Mouse (Mus musculus) CD4-positive, CD25-positive, alpha-beta regulatory T cell, adult 2 months (primary cell): ENCODE measurements at regions not wholly inside any gene's neighbourhood (a gene's known extent, or its start where the extent isn't known, plus 50 kb on each side); places are given as distances from the start of the nearest gene placed in this dataset.
A peak's percentile ranks its signal among the peaks of the same experiment; 100 is the strongest.
"Not testable (repeated sequence)": the region's sequence is repeated elsewhere in the genome, so short reads cannot be mapped to it uniquely, and the experiment has no call there.

Experiments used
- DNase-seq: peaks from one replicate; pipeline ENCODE4 v3.0.0-alpha.2; 2012; ENCODE audit warnings: low read depth, low spot score

DNA sequence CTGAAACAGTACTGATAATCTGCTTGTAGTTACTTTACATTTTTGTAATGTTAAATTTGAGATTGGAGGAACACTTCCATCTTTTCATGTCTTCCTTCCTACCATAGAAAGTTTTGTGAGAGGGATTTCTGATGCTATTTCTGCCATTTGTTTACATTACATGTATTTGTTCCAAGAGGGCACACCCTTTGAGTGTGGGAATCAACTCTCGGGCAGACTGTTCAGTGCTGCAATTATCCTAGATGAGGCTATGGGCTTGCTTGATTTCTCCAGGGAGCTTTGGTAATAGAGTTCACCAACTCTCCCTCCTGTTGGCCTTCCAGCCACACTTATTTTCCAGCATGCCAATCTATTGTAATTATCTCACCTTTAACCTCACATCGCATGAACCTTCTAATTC lies 52.4 kb downstream of the Gm13691 start:
- DNase-seq, result no peak

DNA sequence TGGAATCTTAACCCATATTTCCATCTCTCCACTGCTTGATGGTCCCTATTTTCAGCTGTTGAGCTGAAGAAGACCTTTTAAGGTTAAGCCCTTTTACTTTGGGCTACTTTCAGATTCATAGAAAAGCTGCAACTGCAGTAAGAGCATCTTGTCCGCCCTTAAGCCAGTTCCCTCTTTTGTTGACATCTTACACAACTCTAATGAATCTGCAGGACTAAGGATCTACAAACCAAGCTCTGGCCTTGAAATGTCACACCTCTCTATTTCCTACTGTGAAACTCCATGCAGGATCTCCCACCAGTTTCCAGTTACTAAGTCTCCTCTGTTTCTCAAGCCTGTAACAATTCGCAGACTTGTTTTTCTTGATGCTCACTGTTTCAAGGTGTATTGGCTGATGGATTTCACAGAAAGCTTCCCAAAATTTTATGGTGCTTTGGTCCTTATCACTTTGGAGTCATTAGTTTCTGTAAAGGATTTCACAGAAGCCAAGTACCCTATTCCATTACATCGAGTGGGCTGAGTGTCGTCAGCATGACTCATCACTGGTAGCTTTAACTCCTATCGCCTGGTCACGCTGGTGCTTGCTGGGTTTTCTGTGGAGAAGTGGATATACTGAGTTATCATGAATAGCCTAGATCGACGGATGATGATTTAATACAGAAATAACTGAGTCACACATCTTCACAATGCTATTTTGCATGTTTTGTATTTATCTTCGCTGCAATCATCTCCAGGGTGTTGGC lies 58.2 kb downstream of the Gm13691 start:
- no peak for DNase-seq

DNA sequence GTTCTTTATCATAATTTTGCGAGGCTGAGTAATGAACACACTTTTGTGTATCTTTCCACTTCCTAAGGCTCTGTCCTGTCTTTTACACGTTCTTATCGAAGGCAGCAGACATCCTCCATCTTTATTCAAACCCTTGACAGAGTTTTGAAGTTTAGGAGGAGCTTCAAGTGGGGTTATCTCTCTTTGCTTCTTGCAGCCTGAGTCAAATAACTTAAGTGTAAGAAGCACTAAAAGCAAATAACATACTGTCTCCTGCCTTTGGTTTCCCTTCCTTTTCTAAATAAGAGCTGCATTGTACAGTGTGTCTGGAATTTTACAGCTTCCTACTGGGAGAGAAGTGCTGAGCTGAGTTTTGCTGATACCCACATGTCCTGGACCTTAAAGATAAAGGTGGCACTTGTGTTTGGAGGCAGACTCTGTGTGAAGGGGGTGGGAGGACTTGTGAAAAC lies 61.6 kb downstream of the Gm13691 start:
- no peak for DNase-seq

DNA sequence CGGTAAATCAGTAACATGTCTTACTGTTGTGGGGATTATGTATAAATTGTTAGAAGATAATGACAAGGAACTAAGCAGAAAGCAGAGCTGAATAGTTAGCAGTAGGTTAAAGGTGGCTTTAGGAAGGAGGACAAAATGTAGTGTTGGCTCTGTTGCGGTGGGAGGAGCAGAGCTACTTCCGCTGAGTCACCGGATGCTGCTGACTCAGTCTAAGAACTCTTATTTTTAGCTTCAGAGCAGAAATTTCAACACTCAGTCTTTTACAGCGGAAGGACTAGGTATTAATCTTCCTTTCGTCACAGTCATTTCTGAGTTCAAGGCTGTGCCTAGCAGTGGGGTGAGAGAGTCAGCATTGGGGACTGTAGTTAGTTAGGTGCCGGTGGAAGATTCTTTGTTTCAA lies 68.9 kb downstream of the Gm13691 start:
- peak; percentile 72 for DNase-seq

GRCm38 (mm10) chr2:84061221-84061620 lies 70.9 kb downstream of the Gm13691 start:
- no peak for DNase-seq

DNA sequence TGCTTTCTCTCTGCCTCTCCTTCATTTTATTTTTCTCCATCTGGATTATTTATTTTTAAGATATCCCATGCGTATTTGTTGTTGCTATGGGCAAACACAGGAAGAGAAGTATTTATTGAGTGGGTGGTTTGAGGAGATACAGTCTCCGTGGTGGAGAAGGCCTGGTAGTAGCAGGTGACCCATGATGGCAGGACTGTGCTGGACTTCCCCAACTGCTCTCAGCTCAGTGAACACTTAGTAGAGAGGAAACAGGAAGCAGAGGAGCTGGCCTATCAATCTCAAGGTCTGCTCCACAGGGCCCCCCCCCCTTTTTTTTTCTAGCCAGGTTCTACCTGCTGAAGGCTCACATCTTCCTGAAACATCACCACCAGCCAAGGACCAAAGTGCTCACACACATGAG lies 74.0 kb downstream of the Gm13691 start:
- DNase-seq, result no peak

DNA sequence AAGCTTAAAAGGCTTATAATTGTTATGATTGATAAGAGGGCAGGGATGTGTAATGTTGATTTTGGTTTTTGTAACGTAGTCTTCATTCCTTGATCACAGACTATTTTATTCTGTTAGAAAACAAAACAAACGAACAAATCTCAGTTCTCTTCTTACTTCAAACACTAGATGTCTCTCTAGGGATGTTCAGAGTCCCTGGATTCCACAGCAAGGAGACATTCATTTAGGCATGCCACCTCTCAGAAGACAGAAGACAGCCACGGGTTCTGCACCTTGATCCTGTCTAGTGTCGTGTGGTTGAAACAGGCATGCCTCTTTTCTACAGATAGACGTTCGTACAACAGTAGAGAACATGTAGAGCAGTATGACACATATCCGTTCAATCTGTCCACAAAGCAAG lies 74.7 kb downstream of the Gm13691 start:
- DNase-seq, result no peak

DNA sequence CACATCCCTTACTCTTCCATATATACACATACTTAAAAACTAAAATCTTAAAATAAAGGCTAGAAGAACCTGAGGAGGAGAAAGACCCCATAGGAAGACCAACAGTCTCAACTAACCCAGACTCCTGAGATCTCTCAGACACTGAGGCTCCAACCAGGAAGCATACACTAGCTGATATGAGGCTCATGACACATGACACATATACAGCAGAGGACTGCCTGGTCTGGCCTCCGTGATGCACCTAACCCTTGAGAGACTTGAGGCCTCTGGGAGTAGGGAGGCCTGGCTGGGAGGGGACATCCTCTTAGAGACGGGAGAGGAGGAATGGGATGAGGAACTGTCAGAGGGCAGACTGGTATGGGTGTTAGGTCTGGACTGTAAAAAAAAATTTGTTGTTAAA lies 75.4 kb downstream of the Gm13691 start:
- no peak for DNase-seq

DNA sequence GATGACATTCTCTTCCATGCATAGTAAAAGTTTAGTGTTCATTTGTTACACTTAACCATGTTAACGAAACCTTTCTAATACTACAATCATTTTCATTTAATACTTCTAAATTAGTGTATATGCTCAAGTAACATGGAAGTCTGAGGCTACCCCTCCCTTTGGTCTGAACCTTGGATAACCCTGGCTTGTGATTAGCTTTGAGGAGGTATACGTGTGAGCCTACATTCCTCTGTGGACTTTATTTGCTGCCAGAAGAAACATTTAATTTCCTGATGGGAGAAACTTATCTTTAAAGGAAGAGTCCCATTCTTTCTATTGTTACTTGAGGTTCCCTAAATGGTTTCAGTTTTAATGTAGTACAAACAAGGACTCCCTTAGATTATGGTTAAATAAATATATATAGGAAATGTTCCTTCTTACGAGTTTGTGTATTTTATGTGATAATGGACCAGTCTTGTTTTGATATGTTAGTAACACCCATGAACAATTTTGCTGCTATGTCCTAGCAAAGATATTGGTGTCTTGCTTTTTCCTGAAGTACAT lies 75.9 kb downstream of the Gm13691 start:
- no peak for DNase-seq

- no peak for DNase-seq
Observed at GRCm38 (mm10) chr2:84066785-84067526, 76.6 kb downstream of the Gm13691 start.

- DNase-seq, result no peak
Observed at GRCm38 (mm10) chr2:84068617-84069016, 78.3 kb downstream of the Gm13691 start.

- not testable (repeated sequence) for DNase-seq
Observed at GRCm38 (mm10) chr2:84069411-84069810, 79.1 kb downstream of the Gm13691 start.

GRCm38 (mm10) chr2:84072881-84073583 lies 82.7 kb downstream of the Gm13691 start:
- no peak for DNase-seq

DNA sequence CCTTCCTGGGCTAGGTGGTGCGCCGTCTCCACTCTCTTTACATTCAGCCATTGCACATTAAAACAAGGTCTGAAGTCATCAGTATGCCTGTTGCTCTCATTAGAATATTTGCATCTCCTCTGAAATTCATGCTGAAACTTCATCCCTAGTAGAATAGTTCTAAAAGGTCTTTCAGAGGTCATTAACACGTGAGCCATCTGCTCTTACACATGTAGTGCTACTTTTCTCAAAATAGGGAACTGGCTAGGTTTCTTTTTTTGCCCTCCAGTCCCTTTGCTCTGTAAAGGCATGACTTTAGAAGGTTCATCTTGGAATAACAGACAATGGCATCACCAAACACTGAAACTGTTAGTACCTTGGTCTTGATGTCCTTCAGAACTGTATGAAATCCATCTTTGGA lies 85.6 kb downstream of the Gm13691 start:
- no peak for DNase-seq

DNA sequence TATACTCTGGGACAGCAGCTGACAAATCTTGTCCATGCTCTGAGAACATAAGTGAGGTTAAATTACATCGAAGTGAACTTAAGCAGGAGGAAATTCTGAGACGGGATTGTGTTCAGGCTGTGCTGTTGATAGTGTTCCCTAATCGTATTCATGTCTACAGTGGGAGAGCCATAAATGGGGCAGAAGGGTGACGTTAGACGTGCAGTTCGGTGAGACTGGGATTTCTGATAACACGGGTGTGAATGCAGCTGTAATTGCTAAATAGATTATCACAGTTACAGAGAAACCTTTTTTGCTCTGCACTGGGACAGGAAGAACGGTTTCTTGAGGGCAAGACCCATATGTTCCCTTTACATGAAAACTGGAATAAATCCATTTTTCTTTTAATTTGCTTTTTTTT lies 88.9 kb downstream of the Gm13691 start:
- DNase-seq, result no peak

DNA sequence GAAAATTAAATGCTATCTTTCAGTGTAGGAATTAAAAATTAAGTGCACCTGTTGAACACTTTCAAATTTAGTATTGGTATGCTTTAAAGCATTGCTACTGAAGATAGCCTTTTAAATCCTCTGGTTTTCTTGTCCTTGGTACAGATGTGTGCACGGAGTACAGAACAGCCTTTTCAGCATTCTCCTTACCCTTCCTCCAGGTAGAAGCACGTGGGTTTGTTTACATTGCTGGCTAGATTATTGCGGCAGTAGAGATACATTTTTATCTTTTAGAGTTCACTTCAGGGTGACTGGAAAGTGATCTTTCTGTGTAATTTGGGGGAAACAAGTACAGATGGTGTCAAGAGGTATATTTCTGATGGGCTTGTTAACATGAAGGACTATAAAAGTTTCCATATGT lies 89.9 kb downstream of the Gm13691 start:
- DNase-seq, result no peak

DNA sequence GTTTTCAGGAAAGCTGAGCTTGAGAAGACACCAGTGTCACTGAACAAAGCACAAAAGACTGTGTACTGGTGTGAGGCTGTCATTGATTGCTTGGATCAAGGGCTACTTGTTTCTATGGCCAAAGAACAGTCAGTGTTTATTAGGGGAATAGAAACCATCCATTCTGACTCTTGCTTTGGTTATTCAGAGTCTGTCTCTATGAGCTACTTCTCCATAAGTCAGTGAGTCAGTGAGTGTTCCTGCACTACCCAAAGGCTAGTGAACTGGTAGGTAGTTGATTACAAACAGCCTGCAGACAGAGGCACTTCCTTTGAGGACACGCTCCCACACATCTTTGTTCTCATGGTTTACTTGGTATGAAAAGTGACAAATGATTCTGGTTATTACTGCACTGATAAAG lies 104.4 kb downstream of the Gm13691 start:
- DNase-seq, result no peak

DNA sequence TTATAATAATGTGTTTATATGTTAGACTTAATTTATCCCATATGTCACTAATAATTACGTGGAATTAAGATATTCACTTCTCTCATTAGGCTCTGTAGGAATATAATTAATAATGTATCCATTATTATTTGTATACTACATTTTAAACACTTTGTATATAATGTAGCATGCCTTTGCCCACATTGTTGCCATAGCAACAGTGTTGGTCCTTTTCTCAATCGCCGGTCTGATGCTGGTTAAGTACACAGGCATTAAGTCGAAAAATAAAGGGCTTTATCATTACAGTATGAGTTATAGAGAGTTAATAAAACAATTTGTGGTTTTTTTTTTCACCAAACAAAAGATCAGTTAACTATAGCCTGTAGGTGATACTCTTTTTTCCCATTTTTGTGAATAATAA lies 108.4 kb downstream of the Gm13691 start:
- DNase-seq, result no peak

DNA sequence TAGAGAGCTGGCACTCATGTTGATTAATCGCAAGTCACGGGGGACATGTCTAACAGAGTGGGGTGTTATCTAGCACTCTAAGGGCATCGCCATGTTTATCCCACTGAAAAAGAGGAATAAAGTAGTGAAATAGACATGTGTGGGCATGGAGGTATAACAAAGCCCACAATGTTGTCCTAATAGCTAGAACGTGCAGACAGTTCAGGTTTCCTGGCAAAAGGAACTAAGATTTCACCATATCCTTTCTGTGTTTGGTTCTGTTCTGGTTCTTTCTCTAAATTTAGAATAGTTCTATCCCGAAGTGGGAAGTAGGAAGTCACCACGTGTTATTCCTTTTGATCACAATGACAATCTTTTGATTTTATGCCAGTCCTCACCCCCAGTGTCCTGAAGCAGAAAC lies 123.2 kb downstream of the Gm13691 start:
- no peak for DNase-seq

- DNase-seq, result no peak
Observed at GRCm38 (mm10) chr2:84119839-84120238, 129.5 kb downstream of the Gm13691 start.

- no peak for DNase-seq
Observed at GRCm38 (mm10) chr2:84127586-84127985, 137.2 kb downstream of the Gm13691 start.

GRCm38 (mm10) chr2:84161742-84162141 lies 171.4 kb downstream of the Gm13691 start:
- no peak for DNase-seq
